Mouse (Mus musculus) adrenal gland, postnatal 14 days (tissue): ENCODE results near the gene Cmtm2a. TPM values are rescaled to one million over a fixed set of nuclear protein-coding genes. Genes with fewer than 3 reads are reported as not detected.
"Not testable (repeated sequence)": the region's sequence is repeated elsewhere in the genome, so short reads cannot be mapped to it uniquely, and the experiment has no call there.

Source experiments
- DNase-seq: peaks from one replicate; pipeline ENCODE4 v3.0.0; 2021; ENCODE audit warnings: mixed read lengths
- total RNA-seq: library from RNA; stranded (reverse); gene quantifications from 2 replicates; pipeline ENCODE4 v1.2.3, GENCODE M21; 2021

Gene Cmtm2a
- total RNA-seq, 1 experiment from 2014 or later: 0.33 TPM

DNA sequence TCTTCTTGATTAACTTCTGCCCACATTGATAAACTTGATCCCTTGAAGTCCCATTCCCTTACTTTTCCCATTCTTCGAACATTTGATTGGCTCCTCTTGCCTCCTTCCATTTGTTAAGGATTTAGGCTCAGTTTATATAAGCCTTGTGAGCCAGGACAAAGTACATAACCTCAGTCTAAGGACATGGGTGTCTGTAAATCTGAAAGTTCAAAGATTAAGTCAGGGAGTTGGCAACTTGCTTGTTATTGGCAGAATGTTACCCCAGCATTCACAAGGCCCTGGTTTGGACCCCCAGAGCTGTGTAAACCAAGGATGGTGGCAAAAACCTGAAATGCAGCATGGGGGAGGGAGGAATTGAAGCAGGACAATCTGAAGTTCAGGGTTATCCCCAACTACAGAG is 1.4 kb upstream of the Cmtm2a start:
- no peak for DNase-seq

DNA sequence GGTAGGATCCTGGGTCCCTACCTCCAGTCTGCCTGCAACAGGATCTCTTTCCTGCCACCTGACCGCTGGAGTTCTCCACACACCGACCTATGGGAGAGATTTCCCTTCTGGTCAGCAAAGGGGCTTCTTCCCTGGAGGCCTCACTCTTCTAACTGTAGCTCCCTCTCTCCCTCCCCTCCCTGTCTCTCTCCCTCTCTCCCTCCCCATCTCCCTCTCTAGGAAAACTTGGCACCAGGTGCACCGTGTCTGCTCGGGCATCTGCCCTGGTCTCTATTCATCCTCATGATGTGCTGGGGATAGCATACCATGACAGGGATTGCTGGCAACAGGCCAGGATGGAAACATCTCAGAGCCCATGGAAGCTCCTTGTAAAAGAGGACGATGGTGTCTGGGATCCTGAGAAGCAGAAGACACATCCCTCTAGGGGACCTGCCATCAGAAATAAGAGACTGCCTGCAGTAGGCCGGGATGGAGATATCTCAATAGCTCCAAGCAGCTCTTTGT is 24.0 kb downstream of the Cmtm2a start:
- DNase-seq: no peak

DNA sequence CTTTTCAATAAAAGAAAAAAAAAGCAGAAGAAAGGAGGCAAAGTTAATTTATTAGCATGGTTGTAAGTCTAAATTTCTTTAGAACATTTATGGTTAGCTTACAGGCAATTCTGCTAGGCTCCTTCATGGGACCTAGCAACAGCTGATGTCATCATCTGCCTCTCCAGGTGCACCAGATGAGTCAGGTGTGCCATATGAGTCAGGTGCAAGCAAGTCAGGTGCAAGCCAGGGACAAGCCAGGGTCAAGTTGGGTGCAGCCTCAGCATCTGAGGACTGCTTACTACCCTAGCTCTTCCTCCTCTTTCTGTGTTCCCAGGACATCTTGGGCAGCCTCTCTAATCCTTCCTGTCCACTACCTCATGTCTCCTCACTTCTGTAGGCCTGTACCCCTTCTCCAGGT is 24.6 kb downstream of the Cmtm2a start:
- DNase-seq: no peak

DNA sequence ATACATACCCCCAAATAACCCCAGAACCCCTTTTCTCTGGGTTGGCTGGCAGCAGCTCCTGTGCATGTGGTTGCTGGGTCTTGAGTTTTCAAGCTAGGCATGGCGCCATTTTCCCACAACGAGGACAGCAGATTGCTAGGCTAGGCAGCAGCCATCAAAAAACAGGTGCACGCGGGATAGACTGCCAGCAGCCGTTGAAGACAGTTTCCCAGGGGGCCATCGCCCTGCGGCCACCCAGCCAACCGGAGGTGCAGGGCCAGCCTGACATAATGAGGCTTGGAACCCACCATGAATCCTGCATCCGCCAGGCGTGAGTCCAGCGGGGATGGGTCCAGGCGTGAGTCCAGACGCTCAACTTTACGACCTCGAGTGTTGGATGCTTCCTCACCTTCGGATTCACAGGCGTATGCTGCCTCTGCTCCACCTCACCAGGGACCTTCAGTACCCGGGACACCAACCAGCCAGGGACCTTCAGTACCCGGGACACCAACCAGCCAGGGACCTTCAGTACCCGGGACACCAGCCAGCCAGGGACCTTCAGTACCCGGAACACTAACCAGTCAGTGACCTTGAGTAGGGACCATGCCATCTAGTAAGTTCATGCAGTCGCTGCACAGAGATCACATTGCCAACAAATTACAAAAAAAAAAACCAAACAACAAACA is 28.6 kb downstream of the Cmtm2a start:
- DNase-seq: peak; percentile 40

DNA sequence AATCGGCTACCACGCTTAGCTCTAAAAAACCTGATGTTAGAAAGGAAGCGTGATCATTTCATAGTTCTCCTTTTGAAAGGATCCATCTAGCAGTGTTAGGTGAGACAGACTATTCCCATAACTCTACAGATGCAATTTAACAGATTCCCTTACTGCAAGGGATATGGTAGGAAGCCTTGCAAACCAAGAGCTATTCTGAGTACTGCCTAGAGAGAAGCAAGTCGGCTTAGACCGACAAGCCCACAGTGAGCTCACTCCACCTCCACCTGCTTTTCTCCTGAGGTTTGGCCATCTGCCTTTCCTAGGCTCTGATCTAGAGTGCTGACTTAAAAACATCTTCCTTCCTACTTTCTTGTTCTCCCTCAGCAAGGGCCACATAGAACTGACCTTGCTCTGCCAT is 31.2 kb downstream of the Cmtm2a start:
- not testable (repeated sequence) for DNase-seq

DNA sequence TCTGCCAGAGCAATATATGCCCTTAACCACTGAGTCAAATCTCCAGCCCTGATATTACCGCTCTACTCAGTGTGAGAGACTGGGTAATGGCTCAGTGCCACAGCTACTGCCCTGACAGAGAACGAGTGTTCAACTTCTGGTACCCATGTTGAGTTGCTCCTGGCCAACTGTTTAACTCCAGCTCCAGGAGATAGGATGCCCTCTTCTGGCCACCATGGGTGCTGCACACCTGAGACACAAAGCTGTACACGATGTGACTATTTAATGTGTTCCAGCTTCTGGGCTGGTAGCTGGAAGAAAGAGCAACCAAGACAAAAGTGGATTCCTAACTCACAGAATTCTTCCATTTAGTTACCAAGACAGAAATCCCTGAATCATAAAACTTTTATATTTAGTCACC is 40.0 kb downstream of the Cmtm2a start:
- peak; percentile 60 for DNase-seq

DNA sequence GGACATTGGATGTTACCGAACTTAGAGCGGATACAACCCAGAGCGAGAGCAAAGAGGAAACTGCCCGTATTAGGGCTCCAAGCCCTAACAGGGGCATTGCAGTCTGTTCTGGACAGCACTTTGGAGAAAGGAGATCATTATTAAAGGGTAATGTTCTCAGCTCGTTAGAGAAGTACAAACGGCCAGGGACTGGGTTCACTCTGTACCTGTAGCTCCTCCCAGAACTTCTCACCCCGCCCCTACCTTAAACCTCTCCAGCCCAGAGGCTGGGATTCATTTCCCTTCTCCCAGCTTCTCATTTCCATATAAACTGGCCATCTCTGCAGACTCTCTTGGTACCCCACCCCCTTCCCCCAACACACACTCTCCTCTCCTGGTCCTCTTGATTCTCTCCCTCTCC is 41.5 kb downstream of the Cmtm2a start:
- DNase-seq: no peak

DNA sequence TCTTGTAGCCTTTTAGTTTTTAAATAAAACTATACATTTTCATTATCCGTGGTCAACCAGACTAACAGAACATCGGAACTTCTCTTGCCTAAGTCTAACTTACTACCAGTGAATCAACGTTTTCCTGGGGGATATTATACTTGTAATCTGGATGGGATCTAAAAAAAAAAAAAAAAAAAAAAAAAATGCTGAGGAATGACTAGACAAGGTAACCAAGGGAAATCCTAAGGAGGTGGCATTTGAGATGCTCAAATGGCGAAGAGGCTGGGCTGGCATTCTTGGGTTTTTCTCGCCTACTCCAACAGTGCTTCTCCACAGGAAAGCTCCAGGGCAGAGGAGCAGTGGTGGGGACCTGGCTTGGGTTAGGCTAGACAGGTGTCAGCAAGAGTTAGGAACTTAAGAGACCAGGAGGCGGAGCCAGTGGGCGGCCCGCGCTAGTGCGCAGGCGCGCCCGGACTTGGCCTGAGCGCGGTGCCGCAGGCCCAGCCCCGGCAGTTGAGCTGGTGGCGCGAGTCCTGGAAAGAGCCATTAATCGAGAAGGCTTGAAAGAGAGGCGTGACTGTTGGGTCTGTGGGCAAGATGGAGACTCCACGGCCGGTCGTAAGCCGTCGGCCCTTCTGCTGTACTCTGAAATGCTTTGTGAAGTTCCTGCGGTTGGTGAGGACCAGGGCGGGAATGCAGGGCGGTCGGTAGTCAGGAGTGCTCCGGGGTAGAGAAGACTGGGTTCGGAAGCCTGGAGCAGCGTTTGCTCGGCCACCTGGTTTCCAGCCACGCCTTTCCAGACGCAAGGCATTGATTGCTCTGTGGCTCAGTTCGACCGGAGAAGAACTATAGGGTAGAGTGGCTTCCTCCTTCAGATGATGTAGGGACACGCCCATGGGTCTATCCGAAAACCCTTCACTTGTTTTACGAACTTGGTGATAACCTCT is 42.3 kb downstream of the Cmtm2a start, which contains the start of gene Cklf:
Cklf (plus strand) TSS at position 423 of the 929 bp plus-strand sequence.
- peak; percentile 92 for DNase-seq

DNA sequence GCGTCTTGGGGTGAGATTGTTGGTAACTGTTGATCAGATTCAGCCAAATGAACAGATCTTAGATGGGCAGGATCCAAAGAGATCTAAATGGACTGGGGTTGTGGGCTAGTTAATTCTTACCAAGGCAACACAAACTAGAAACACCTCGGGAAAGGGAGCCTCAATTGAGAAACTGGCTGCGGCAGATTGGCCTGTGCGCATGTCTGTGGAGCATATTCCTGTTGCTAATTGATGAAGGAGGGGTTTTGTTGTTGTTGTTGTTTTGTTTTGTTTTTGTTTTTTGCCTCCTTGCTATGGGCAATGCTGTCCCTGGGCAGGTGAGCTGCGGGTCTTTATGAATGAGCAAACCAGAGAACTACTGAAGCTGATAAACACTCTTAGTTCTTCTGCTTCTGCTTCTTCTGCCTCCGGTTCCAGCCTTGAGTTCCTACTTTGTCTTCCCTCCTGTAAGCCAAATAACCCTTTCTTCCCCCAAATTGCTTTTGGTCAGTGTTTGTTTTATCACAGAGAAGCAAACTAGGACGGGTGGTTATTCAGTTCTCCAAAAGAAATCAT is 43.5 kb downstream of the Cmtm2a start:
- DNase-seq: no peak

DNA sequence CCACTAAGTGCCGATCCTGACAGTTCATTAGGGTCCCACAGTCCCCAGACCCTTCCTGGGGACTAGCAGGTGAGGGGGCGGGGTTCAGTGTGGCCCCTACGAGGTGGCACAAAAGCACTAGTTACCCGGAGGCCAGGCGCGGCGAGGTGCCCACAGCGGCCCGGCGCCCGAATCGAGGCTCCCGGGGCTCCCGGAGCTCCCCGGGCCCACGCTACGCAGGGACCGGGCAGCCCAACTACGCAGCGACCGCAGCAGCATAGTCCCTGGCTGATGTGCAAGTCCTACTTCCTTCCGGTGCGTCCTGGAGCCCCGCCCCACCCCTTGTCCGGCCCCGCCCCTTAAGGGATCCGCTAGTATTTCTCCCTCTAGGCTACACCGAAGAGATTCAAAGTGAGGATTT is 44.7 kb downstream of the Cmtm2a start, which contains the start of gene Tk2:
Tk2 (minus strand) TSS at position 283 of the 400 bp plus-strand sequence.
- DNase-seq: peak; percentile 91

DNA sequence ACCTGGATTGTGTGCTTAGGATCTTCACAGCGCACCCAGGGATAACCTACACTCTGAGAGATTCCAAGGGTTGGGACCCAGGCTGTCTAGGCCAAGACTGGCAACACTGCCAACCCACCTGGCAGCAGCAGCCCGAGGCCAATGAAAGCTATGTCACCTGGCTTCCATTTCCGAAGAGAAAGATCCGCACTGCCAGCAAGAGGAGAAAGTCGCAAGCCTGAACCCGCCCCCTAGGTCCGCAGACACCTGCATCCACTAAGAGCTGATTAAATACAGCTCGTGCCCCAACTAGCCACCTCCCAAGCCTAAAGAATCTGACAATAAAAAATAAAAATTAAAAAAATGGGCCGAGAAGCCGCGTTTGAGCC is 45.1 kb downstream of the Cmtm2a start:
- peak; percentile 32 for DNase-seq

DNA sequence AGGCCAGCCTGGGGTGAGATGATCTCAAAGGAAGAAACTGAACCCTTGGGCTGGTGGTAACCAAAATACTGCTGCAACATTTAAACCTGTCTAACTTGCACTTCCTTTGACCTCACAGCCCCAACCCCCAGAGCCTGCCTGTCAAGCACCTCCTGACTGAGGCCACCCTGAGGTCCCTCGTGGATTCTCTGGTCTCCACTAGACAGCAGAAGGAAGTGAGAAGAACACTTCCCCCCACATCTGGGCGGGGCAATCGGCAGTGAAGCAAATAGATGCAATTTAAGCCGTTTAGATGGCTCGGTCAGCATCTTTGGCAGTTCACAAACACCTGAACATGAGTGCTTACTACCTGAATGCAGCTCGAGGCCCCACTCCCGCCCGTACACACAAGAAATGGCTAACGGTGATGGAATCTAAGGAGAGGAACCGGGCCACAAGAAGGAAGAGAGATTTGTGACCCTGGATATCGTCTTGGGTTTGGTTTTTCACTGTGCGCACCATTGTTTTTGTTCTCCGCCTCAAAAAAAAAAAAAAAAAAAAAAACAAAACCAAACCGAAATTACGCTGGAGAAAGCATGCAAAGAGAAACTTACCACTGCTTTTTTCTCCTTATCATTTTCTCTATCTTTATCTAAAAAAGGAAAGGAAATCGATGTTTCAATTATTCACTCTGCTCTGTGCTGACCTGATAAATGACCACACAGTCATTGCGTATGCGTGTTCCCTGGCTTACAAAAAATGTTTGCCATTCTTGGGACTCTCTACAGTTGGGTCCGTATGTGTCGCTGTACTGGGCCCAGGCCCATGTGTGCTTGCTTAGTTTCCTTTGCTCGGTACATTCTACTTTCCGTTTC is 45.7 kb downstream of the Cmtm2a start:
- DNase-seq: peak; percentile 54

DNA sequence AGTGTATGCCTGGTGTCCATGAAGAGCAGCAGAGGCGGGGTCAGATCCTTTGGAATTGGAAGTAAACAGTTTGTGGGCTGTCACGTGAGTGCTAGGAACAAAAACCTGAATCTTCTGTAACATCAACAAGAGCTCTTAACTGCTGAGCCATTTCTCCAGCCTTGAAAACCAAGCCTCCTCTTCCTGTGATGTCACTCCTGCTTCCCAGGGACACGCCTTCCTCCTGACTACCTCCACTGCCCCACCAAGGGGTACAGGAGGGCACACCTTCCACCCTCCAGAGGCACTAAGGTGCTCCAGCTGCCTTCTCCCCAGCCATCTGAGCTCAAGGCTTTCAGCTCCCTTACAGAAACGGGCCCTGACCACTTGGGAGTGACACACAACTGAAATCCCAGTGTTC is 46.4 kb downstream of the Cmtm2a start:
- DNase-seq: no peak

DNA sequence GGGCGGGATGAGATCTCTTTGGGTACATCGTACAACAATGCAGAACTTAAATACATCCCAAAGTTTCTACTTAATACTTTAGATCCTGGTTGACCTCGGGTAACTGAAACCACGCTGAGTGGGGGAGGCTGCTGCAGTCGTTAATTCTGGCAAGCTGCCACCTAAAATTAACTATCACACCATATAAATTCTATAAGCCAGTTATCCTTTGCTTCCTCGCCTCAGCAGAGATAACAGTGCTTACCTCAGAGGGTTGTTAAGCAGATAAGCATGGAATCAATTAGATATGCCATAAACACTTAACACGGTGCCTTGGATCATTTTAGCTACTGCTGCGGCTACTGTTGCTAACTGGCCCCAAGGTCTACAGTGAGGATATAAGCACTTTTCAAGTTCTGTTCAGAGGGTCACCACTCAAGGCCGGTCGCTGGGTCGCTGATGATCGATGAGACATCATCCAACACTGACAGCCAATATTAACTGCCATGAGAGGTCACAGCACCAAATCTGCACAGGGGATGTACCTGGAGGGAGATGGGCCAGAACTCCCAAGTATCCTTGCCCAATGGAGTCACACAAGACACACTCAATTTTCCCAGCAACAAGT is 50.8 kb downstream of the Cmtm2a start:
- DNase-seq: no peak

DNA sequence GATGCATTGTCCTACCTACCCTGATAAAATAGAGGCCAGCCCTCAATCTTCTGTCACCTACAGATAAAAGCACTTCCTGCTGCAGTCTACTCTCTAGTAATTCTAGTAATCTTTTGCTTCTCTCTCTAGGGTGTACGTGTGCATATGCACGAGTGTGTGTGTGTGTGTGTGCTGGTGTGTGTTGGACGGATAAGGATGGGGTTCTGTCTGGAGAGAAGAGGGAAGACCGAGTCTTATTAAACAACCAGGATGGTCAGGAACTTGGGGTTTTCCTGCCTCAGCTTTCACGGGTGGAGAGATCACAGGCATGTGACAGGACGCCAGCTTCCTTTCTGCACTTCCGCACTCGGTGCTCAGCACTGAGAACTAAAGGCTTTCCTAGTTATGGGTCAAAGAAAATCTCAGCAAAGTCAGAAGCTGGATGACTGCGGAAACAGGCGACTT is 53.5 kb downstream of the Cmtm2a start:
- DNase-seq: no peak

DNA sequence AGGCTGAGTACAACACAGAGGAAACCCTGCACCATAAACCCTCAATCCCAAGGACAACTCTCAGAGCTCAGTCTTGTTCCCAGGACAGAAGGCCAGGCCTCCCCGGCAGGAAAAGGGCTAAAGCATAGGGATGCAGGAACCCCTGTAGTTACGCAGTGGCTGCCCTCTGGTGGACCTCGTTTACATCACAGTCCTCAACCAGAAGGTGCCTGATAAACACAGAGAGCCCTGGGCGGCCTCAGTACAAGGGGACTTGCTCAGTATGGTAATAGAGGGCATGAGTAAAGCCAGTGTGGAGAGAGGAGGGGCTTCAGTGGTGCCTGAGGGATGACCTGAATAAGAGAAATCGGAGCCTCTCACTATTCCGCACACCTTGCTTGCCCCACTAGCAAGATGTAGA is 58.4 kb downstream of the Cmtm2a start:
- DNase-seq: peak; percentile 54

DNA sequence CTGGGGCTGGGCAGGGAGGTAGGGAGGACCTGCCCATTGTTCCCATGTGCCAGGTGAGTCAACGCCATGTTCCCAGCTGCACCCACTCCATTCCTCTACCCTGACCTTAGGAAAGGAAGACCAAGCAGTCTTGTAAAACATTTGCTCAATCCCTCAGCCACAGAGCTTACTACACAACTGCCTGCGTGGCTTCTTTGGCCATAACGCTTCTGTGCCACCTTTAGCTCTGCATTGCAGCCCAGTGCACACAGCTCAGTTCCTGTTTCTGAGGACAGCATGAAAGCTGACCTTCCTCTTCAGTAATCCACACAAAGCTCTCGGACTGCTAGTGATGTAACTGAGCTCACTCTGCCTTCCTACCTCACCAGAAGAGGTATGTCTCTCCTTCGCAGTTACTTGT is 60.1 kb downstream of the Cmtm2a start:
- DNase-seq: no peak

DNA sequence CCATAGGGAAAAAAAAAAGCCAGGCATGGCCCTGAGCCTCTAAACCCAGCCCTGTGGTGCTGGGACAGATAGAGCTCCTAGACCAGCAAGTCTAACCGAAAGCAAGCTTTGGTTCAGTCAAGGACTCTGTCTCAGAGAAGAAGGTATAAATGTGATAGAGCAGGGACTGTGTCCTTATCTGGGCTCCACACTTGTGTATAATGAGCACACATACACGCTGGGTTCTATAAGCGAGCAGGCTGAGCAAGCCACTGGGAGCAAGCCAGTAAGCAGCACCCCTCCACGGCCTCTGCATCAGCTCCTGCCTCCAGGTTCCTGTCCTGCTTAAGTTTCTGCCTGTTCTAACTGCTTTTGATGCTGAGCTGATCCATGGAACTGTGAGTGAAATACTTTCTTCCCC is 60.9 kb downstream of the Cmtm2a start:
- no peak for DNase-seq
